Mouse (Mus musculus): Measurements from ENCODE around the gene Dnm2. TPM values are rescaled to one million over a fixed set of nuclear protein-coding genes. Genes with fewer than 3 reads are reported as not detected.

The Dnm2 gene
- polyA plus RNA-seq, 1 experiment from 2014 or later, result 81.1 TPM

DNA sequence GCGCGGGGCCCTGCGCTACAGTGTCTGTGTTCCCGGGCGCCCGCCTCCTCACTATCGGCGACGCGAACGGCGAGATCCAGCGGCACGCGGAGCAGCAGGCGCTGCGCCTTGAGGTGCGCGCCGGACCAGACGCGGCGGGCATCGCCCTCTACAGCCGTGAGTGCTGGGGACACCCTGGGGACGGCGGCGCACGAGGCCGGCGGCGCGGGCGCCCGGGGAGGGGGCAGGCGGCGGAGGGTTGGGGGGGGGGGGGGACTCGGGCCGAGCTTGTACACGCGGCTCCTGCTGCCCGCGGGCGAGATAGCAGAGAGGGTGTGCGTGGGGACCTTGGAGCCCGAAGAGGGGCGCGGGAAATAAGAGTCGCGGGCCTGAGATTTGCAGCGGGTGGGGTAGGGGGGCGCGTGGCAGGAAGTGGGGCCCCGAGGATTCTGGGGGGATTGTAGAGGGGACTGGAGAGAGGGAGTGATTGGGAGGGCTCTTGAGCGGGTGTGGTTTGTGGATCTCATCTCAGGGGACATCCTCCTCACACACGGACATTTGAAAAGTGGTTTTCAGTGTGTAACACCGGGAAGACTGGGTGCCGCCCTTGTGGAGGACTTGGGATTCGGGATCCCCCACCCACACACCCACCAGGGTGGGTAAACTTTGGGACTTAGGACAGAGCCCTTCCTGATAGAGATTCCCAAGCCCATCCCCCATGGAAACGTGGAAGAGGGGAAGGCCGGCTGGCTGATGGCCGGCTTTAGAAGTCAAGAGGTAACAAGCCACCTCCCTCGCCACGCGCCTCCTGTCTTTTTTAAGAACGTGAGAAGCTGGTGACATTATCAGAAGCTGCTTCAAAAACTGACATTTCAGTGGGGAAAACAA is 122.6 kb downstream of the Dnm2 start:
- Histone ChIP-seq H3K27me3 (replicated peaks; ENCODE audit: insufficient read depth, low read length) (no peaks in the 10 kb centered on the region), H3K4me3 (ENCODE audit: low read depth, low read length) (peak overlapping the region; percentile 64), H3K9ac (replicated peaks; ENCODE audit: low read depth) (peak overlapping the region; percentile 80), H3K4me1 (ENCODE audit: insufficient read depth, low read depth, low read length) (peaks cover 4% of the 10 kb centered on the region; the same call in 1 of the 2 replicates), H3K27ac (ENCODE audit: low read length) (peak overlapping the region; percentile 95), H3K9me3 (ENCODE audit: low read length) (no peaks in the 10 kb centered on the region), H3K36me3 (ENCODE audit: insufficient read depth, low read length) (no peaks in the 10 kb centered on the region), H3K4me2 (replicated peaks; ENCODE audit: low read depth, low read length) (peak overlapping the region; percentile 87)
- DNase-seq (ENCODE audit: low spot score), result peak; percentile 74
- TF ChIP-seq CTCF (IDR thresholded peaks at IDR 0.05), result peak; percentile 34
- no peak for TF ChIP-seq EP300 (IDR thresholded peaks at IDR 0.05)
- ATAC-seq, result peak; percentile 13
- whole genome bisulfite sequencing, result under 1% methylated on average over 45 of the region's 66 CpGs

DNA sequence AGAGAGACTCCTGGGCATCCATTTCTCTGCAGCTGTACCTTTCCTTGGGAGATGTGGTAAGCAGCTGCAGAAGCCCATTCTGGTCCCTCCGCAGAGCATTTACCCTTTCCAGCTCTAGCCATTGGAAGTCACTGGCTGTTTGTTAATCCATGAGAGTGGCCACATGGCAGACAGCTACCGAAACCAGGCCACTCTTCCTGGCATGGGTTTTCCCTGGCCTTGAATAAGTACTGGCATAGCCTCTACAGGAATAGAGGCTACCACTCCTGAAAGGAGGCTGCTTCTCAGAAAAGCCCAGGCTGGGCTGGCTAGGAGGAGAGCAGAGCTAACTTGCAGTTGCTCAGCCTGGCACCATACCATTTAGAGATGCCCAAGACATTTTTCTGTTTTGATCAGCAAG is 126.3 kb downstream of the Dnm2 start:
- no peak overlapping the region for H3K4me2 ChIP-seq (replicated peaks; ENCODE audit: low read depth, low read length)
- 100% methylated on average over 2 of the region's 2 CpGs for WGBS
- H3K4me1 ChIP-seq (ENCODE audit: insufficient read depth, low read depth, low read length), result 0 out of 2 replicates have a peak, but pooled peaks cover 4% of the 10 kb centered on the region
- no peak overlapping the region for H3K9ac ChIP-seq (replicated peaks; ENCODE audit: low read depth)
- no peak overlapping the region for H3K4me3 ChIP-seq (ENCODE audit: low read depth, low read length)
- no peaks in the 10 kb centered on the region for H3K36me3 ChIP-seq (ENCODE audit: insufficient read depth, low read length)
- no peaks in the 10 kb centered on the region for H3K27me3 ChIP-seq (replicated peaks; ENCODE audit: insufficient read depth, low read length)
- H3K9me3 ChIP-seq (ENCODE audit: low read length), result no peaks in the 10 kb centered on the region
- TF ChIP-seq EP300 (IDR thresholded peaks at IDR 0.05) (no peak), CTCF (IDR thresholded peaks at IDR 0.05) (no peak)
- ATAC-seq, result no peak
- no peak overlapping the region for H3K27ac ChIP-seq (ENCODE audit: low read length)
- DNase-seq (ENCODE audit: low spot score), result no peak

DNA sequence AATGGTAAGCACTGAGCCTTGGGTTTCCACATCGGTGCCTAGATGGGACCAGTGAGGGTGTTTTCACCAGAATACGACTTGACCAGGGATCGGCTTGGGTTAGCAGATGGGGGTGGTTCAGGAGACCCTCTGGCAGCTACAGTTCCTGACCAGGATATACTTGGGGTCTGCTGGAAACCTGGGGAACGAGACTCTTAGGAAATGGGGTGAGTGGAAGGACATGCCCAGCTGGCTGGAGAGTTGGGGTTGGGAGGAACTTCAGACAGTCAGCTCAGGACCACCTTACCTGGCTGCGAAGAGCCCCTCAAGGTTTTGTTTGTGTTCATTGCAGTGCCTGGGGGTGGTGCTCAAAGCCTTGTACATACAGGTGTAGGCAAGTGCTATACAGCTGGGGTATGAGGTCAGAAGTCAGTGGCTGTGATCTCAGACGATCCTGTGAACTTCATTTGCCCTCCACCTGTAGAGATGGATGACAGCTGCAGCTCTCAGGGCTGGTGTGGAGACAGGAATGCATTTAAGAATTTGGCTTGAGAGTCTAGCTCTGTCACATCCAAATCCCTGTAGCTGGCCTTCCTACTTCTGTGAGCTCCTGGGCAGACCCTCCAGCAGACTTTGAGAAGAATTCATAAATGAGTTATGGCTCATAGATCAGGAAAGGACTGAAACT is 129.0 kb downstream of the Dnm2 start:
- H3K4me1 ChIP-seq (ENCODE audit: insufficient read depth, low read depth, low read length), result peaks cover 4% of the 10 kb centered on the region; the same call in 1 of the 2 replicates
- 79% methylated on average over 6 of the region's 6 CpGs for WGBS
- TF ChIP-seq CTCF (IDR thresholded peaks at IDR 0.05) (no peak), EP300 (IDR thresholded peaks at IDR 0.05) (no peak)
- no peak overlapping the region for H3K9ac ChIP-seq (replicated peaks; ENCODE audit: low read depth)
- no peak overlapping the region for H3K27ac ChIP-seq (ENCODE audit: low read length)
- no peak overlapping the region for H3K4me3 ChIP-seq (ENCODE audit: low read depth, low read length)
- H3K9me3 ChIP-seq (ENCODE audit: low read length), result no peaks in the 10 kb centered on the region
- DNase-seq (ENCODE audit: low spot score), result no peak
- no peak for ATAC-seq
- H3K4me2 ChIP-seq (replicated peaks; ENCODE audit: low read depth, low read length), result no peak overlapping the region
- H3K27me3 ChIP-seq (replicated peaks; ENCODE audit: insufficient read depth, low read length), result no peaks in the 10 kb centered on the region
- H3K36me3 ChIP-seq (ENCODE audit: insufficient read depth, low read length), result no peaks in the 10 kb centered on the region

DNA sequence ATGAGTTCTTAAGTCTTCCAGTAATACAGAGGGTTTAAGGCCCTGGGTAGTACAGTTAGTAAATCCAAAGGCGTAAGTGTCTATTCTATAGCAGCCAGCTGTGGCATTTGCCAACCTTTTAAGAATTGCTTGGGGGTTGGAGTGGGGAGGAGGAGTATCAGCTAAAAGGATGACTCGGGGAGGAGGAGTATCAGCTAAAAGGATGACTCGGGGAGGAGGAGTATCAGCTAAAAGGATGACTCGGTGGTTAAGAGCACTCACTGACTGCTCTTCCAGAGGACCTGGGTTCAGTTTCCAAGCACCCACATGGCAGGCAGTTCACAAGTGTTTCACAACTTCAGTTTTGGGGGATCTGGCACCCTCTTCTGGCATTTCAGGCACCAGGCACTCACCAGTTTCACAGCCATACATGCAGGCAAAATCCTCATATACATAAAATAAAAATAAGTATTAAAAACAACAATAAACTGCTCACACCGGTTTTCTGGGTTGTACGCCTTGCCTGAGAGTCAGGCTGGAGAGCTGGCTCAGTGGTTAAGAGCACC is 130.6 kb downstream of the Dnm2 start:
- H3K4me3 ChIP-seq (ENCODE audit: low read depth, low read length), result no peak overlapping the region
- H3K9ac ChIP-seq (replicated peaks; ENCODE audit: low read depth), result no peak overlapping the region
- no peak overlapping the region for H3K4me2 ChIP-seq (replicated peaks; ENCODE audit: low read depth, low read length)
- TF ChIP-seq EP300 (IDR thresholded peaks at IDR 0.05) (no peak), CTCF (IDR thresholded peaks at IDR 0.05) (peak; percentile 12; the same call in 1 of the 2 replicates)
- H3K27ac ChIP-seq (ENCODE audit: low read length), result no peak overlapping the region
- H3K9me3 ChIP-seq (ENCODE audit: low read length), result no peaks in the 10 kb centered on the region
- no peaks in the 10 kb centered on the region for H3K27me3 ChIP-seq (replicated peaks; ENCODE audit: insufficient read depth, low read length)
- ATAC-seq (no peak), DNase-seq (ENCODE audit: low spot score) (no peak)
- H3K36me3 ChIP-seq (ENCODE audit: insufficient read depth, low read length), result no peaks in the 10 kb centered on the region
- H3K4me1 ChIP-seq (ENCODE audit: insufficient read depth, low read depth, low read length), result peaks cover 4% of the 10 kb centered on the region; the same call in 1 of the 2 replicates
- WGBS, result 87% methylated on average over 6 of the region's 6 CpGs

DNA sequence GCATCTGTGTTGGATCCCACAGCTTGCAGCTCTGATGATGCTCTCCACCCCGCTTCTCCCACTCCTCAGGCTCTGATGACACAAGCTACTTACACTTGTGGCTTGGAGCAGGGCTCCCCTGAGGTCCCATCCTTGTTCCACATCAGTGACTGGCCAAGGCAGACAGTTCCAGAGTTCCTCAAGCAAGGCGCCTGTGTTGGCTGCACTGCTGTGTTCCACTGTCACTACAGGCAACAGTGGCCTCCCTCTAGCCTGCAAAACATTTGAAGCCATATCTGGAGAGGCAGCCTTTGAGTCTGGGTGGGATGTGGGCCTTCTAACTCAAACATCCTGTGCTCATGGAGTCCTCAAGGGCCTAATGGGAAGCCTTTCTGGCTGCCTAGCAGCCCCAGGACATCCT is 132.3 kb downstream of the Dnm2 start:
- no peak overlapping the region for H3K4me3 ChIP-seq (ENCODE audit: low read depth, low read length)
- H3K4me1 ChIP-seq (ENCODE audit: insufficient read depth, low read depth, low read length), result peaks cover 4% of the 10 kb centered on the region; the same call in 1 of the 2 replicates
- H3K36me3 ChIP-seq (ENCODE audit: insufficient read depth, low read length), result no peaks in the 10 kb centered on the region
- no peak for TF ChIP-seq EP300 (IDR thresholded peaks at IDR 0.05)
- TF ChIP-seq CTCF (IDR thresholded peaks at IDR 0.05), result no peak
- no peaks in the 10 kb centered on the region for H3K9me3 ChIP-seq (ENCODE audit: low read length)
- no peak overlapping the region for H3K4me2 ChIP-seq (replicated peaks; ENCODE audit: low read depth, low read length)
- peak; percentile 73 for ATAC-seq
- H3K9ac ChIP-seq (replicated peaks; ENCODE audit: low read depth), result no peak overlapping the region
- H3K27me3 ChIP-seq (replicated peaks; ENCODE audit: insufficient read depth, low read length), result no peaks in the 10 kb centered on the region
- DNase-seq (ENCODE audit: low spot score), result peak; percentile 37
- WGBS, result 86% methylated on average over 2 of the region's 2 CpGs
- H3K27ac ChIP-seq (ENCODE audit: low read length), result 0 out of 2 replicates have a peak overlapping the region, but pooled peaks have one; percentile 9

Small RNA genes lying within 50 kb of the gene (microRNA-seq; reads per million reads assigned to microRNA genes)
- 5.9 reads per million, percentile 16 among the genes with 10 or more reads in this experiment for gene Mir199a-1

Other genes with a start within 250 kb of the Dnm2 start
- gene Keap1, start 185.5 kb upstream of the Dnm2 start, polyA plus RNA-seq (2015; fragmentation: Nextera tagmentation; extraction: Ambion mirVana), result 44.7 and 45.9 TPM in 2 replicates
- 0.12 and 0.13 TPM in 2 replicates for gene S1pr5, start 176.5 kb upstream of the Dnm2 start, polyA plus RNA-seq (2015; fragmentation: Nextera tagmentation; extraction: Ambion mirVana)
- 36.4 and 40.0 TPM in 2 replicates for gene Atg4d, start 159.6 kb upstream of the Dnm2 start, polyA plus RNA-seq (2015; fragmentation: Nextera tagmentation; extraction: Ambion mirVana)
- 8.9 and 11.9 TPM in 2 replicates for gene Kri1, start 136.9 kb upstream of the Dnm2 start, polyA plus RNA-seq (2015; fragmentation: Nextera tagmentation; extraction: Ambion mirVana)
- gene Cdkn2d, start 133.5 kb upstream of the Dnm2 start, polyA plus RNA-seq (2015; fragmentation: Nextera tagmentation; extraction: Ambion mirVana), result 33.9 and 34.9 TPM in 2 replicates
- 35.9 and 36.4 TPM in 2 replicates for gene Ap1m2, start 112.6 kb upstream of the Dnm2 start, polyA plus RNA-seq (2015; fragmentation: Nextera tagmentation; extraction: Ambion mirVana)
- gene Slc44a2, start 104.2 kb upstream of the Dnm2 start, polyA plus RNA-seq (2015; fragmentation: Nextera tagmentation; extraction: Ambion mirVana), result 155 and 165 TPM in 2 replicates
- 53.4 and 58.5 TPM in 2 replicates for gene Ilf3, start 57.0 kb upstream of the Dnm2 start, polyA plus RNA-seq (2015; fragmentation: Nextera tagmentation; extraction: Ambion mirVana)
- gene Qtrt1, start 13.1 kb upstream of the Dnm2 start, polyA plus RNA-seq (2015; fragmentation: Nextera tagmentation; extraction: Ambion mirVana), result 17.4 and 20.6 TPM in 2 replicates
- gene Tmed1, start 85.3 kb downstream of the Dnm2 start, polyA plus RNA-seq (2015; fragmentation: Nextera tagmentation; extraction: Ambion mirVana), result 60.8 and 71.3 TPM in 2 replicates
- gene AB124611, start 101.3 kb downstream of the Dnm2 start, polyA plus RNA-seq (2015; fragmentation: Nextera tagmentation; extraction: Ambion mirVana), result 5.2 and 5.5 TPM in 2 replicates
- gene Carm1, start 122.0 kb downstream of the Dnm2 start, polyA plus RNA-seq (2015; fragmentation: Nextera tagmentation; extraction: Ambion mirVana), result 10.8 and 12.2 TPM in 2 replicates
- 16.5 and 17.3 TPM in 2 replicates for gene Timm29, start 167.8 kb downstream of the Dnm2 start, polyA plus RNA-seq (2015; fragmentation: Nextera tagmentation; extraction: Ambion mirVana)
- 28.3 and 30.3 TPM in 2 replicates for gene Yipf2, start 167.9 kb downstream of the Dnm2 start, polyA plus RNA-seq (2015; fragmentation: Nextera tagmentation; extraction: Ambion mirVana)
- 22.3 and 22.4 TPM in 2 replicates for gene Smarca4, start 191.3 kb downstream of the Dnm2 start, polyA plus RNA-seq (2015; fragmentation: Nextera tagmentation; extraction: Ambion mirVana)

Measured in lung, postnatal 0 days (tissue).